Mouse (Mus musculus): ENCODE measurements at regions not wholly inside any gene's neighbourhood (a gene's known extent, or its start where the extent isn't known, plus 50 kb on each side); places are given as distances from the start of the nearest gene placed in this dataset.

- no peak overlapping the region for H3K9ac ChIP-seq (ENCODE audit: low read depth, low read length)
- no peaks in the 10 kb centered on the region for H3K27me3 ChIP-seq (ENCODE audit: control insufficient read depth, insufficient read depth, low read depth, low read length)
- 76% methylated on average over 2 of the region's 2 CpGs for WGBS
- H3K4me2 ChIP-seq (ENCODE audit: low read length), result no peak overlapping the region
- H3K4me3 ChIP-seq (ENCODE audit: low read depth, low read length), result no peak overlapping the region
- H3K36me3 ChIP-seq (ENCODE audit: control insufficient read depth, insufficient read depth, low read length), result no peaks in the 10 kb centered on the region
- no peaks in the 10 kb centered on the region for H3K9me3 ChIP-seq (replicated peaks; ENCODE audit: control insufficient read depth, low read length, poor library complexity, severe bottlenecking)
- H3K4me1 ChIP-seq (ENCODE audit: control insufficient read depth, insufficient read depth, low read length), result no peaks in the 10 kb centered on the region
- ATAC-seq, result no peak
- H3K27ac ChIP-seq (ENCODE audit: low read length), result no peak overlapping the region
These were observed 93.3 kb downstream of the 1810010D01Rik start for GRCm38 (mm10) chr7:145114660-145115059.

GRCm38 (mm10) chr7:145114145-145114544 lies 93.8 kb downstream of the 1810010D01Rik start:
- no peak overlapping the region for H3K9ac ChIP-seq (ENCODE audit: low read depth, low read length)
- H3K4me2 ChIP-seq (ENCODE audit: low read length), result no peak overlapping the region
- 65% methylated on average over 2 of the region's 2 CpGs for WGBS
- no peaks in the 10 kb centered on the region for H3K27me3 ChIP-seq (ENCODE audit: control insufficient read depth, insufficient read depth, low read depth, low read length)
- ATAC-seq, result no peak
- H3K36me3 ChIP-seq (ENCODE audit: control insufficient read depth, insufficient read depth, low read length), result no peaks in the 10 kb centered on the region
- H3K9me3 ChIP-seq (replicated peaks; ENCODE audit: control insufficient read depth, low read length, poor library complexity, severe bottlenecking), result no peaks in the 10 kb centered on the region
- H3K4me1 ChIP-seq (ENCODE audit: control insufficient read depth, insufficient read depth, low read length), result no peaks in the 10 kb centered on the region
- no peak overlapping the region for H3K27ac ChIP-seq (ENCODE audit: low read length)
- no peak overlapping the region for H3K4me3 ChIP-seq (ENCODE audit: low read depth, low read length)

GRCm38 (mm10) chr7:145112887-145113531 lies 94.9 kb downstream of the 1810010D01Rik start:
- H3K4me1 ChIP-seq (ENCODE audit: control insufficient read depth, insufficient read depth, low read length), result no peaks in the 10 kb centered on the region
- no peaks in the 10 kb centered on the region for H3K27me3 ChIP-seq (ENCODE audit: control insufficient read depth, insufficient read depth, low read depth, low read length)
- no peak for ATAC-seq
- H3K9ac ChIP-seq (ENCODE audit: low read depth, low read length), result no peak overlapping the region
- no peaks in the 10 kb centered on the region for H3K36me3 ChIP-seq (ENCODE audit: control insufficient read depth, insufficient read depth, low read length)
- no peak overlapping the region for H3K4me2 ChIP-seq (ENCODE audit: low read length)
- H3K27ac ChIP-seq (ENCODE audit: low read length), result no peak overlapping the region
- H3K4me3 ChIP-seq (ENCODE audit: low read depth, low read length), result no peak overlapping the region
- H3K9me3 ChIP-seq (replicated peaks; ENCODE audit: control insufficient read depth, low read length, poor library complexity, severe bottlenecking), result no peaks in the 10 kb centered on the region
- WGBS, result 86% methylated on average over 7 of the region's 7 CpGs

- Histone ChIP-seq H3K27me3 (ENCODE audit: control insufficient read depth, insufficient read depth, low read depth, low read length) (no peaks in the 10 kb centered on the region), H3K27ac (ENCODE audit: low read length) (no peak overlapping the region), H3K36me3 (ENCODE audit: control insufficient read depth, insufficient read depth, low read length) (no peaks in the 10 kb centered on the region), H3K4me2 (ENCODE audit: low read length) (no peak overlapping the region), H3K4me1 (ENCODE audit: control insufficient read depth, insufficient read depth, low read length) (no peaks in the 10 kb centered on the region), H3K4me3 (ENCODE audit: low read depth, low read length) (no peak overlapping the region), H3K9ac (ENCODE audit: low read depth, low read length) (no peak overlapping the region), H3K9me3 (replicated peaks; ENCODE audit: control insufficient read depth, low read length, poor library complexity, severe bottlenecking) (no peaks in the 10 kb centered on the region)
- no peak for ATAC-seq
These were observed 95.6 kb downstream of the 1810010D01Rik start for GRCm38 (mm10) chr7:145112146-145112830.

- no peaks in the 10 kb centered on the region for H3K9me3 ChIP-seq (replicated peaks; ENCODE audit: control insufficient read depth, low read length, poor library complexity, severe bottlenecking)
- H3K4me3 ChIP-seq (ENCODE audit: low read depth, low read length), result no peak overlapping the region
- no peaks in the 10 kb centered on the region for H3K36me3 ChIP-seq (ENCODE audit: control insufficient read depth, insufficient read depth, low read length)
- no peak overlapping the region for H3K9ac ChIP-seq (ENCODE audit: low read depth, low read length)
- peak; percentile 45; the same call in 1 of the 2 replicates for ATAC-seq
- 54% methylated on average over 20 of the region's 20 CpGs for WGBS
- no peak overlapping the region for H3K4me2 ChIP-seq (ENCODE audit: low read length)
- H3K4me1 ChIP-seq (ENCODE audit: control insufficient read depth, insufficient read depth, low read length), result no peaks in the 10 kb centered on the region
- peak overlapping the region; percentile 33; the same call in 1 of the 2 replicates for H3K27ac ChIP-seq (ENCODE audit: low read length)
- H3K27me3 ChIP-seq (ENCODE audit: control insufficient read depth, insufficient read depth, low read depth, low read length), result no peaks in the 10 kb centered on the region
These were observed 96.4 kb downstream of the 1810010D01Rik start for GRCm38 (mm10) chr7:145111252-145112131.

GRCm38 (mm10) chr7:145110657-145111251 lies 97.2 kb downstream of the 1810010D01Rik start:
- peak overlapping the region; percentile 33; the same call in 1 of the 2 replicates for H3K27ac ChIP-seq (ENCODE audit: low read length)

GRCm38 (mm10) chr7:145110028-145110427 lies 97.9 kb downstream of the 1810010D01Rik start:
- no peak for ATAC-seq
- Histone ChIP-seq H3K4me2 (ENCODE audit: low read length) (no peak overlapping the region), H3K36me3 (ENCODE audit: control insufficient read depth, insufficient read depth, low read length) (no peaks in the 10 kb centered on the region), H3K27ac (ENCODE audit: low read length) (no peak overlapping the region), H3K9me3 (replicated peaks; ENCODE audit: control insufficient read depth, low read length, poor library complexity, severe bottlenecking) (no peaks in the 10 kb centered on the region), H3K4me3 (ENCODE audit: low read depth, low read length) (no peak overlapping the region), H3K9ac (ENCODE audit: low read depth, low read length) (no peak overlapping the region), H3K27me3 (ENCODE audit: control insufficient read depth, insufficient read depth, low read depth, low read length) (no peaks in the 10 kb centered on the region), H3K4me1 (ENCODE audit: control insufficient read depth, insufficient read depth, low read length) (no peaks in the 10 kb centered on the region)
- 92% methylated on average over 3 of the region's 3 CpGs for WGBS

More at GRCm38 (mm10) chr7:145110657-145111251, 97.2 kb downstream of the 1810010D01Rik start:
- no peak for ATAC-seq
- Histone ChIP-seq H3K4me2 (ENCODE audit: low read length) (no peak overlapping the region), H3K9ac (ENCODE audit: low read depth, low read length) (no peak overlapping the region), H3K4me1 (ENCODE audit: control insufficient read depth, insufficient read depth, low read length) (no peaks in the 10 kb centered on the region), H3K4me3 (ENCODE audit: low read depth, low read length) (no peak overlapping the region), H3K36me3 (ENCODE audit: control insufficient read depth, insufficient read depth, low read length) (no peaks in the 10 kb centered on the region), H3K27me3 (ENCODE audit: control insufficient read depth, insufficient read depth, low read depth, low read length) (no peaks in the 10 kb centered on the region), H3K9me3 (replicated peaks; ENCODE audit: control insufficient read depth, low read length, poor library complexity, severe bottlenecking) (no peaks in the 10 kb centered on the region)
- WGBS, result 54% methylated on average over 10 of the region's 10 CpGs

GRCm38 (mm10) chr7:145109471-145109870 lies 98.4 kb downstream of the 1810010D01Rik start:
- no peaks in the 10 kb centered on the region for H3K27me3 ChIP-seq (ENCODE audit: control insufficient read depth, insufficient read depth, low read depth, low read length)
- H3K27ac ChIP-seq (ENCODE audit: low read length), result no peak overlapping the region
- H3K4me1 ChIP-seq (ENCODE audit: control insufficient read depth, insufficient read depth, low read length), result no peaks in the 10 kb centered on the region
- WGBS, result 95% methylated on average over 4 of the region's 4 CpGs
- H3K36me3 ChIP-seq (ENCODE audit: control insufficient read depth, insufficient read depth, low read length), result no peaks in the 10 kb centered on the region
- no peaks in the 10 kb centered on the region for H3K9me3 ChIP-seq (replicated peaks; ENCODE audit: control insufficient read depth, low read length, poor library complexity, severe bottlenecking)
- H3K4me2 ChIP-seq (ENCODE audit: low read length), result no peak overlapping the region
- H3K4me3 ChIP-seq (ENCODE audit: low read depth, low read length), result no peak overlapping the region
- H3K9ac ChIP-seq (ENCODE audit: low read depth, low read length), result no peak overlapping the region
- ATAC-seq, result no peak

Measured in midbrain, embryonic 16.5 days (tissue).